Mouse (Mus musculus) embryo, embryonic 10 days (tissue): ENCODE results near the gene Cfdp1.
"Not testable (repeated sequence)": the region's sequence is repeated elsewhere in the genome, so short reads cannot be mapped to it uniquely, and the experiment has no call there.

Experiments used
- DNase-seq: peaks from one replicate; pipeline ENCODE4 v3.0.0-alpha.2; 2015; ENCODE audit warnings: low spot score

Gene Cfdp1

DNA sequence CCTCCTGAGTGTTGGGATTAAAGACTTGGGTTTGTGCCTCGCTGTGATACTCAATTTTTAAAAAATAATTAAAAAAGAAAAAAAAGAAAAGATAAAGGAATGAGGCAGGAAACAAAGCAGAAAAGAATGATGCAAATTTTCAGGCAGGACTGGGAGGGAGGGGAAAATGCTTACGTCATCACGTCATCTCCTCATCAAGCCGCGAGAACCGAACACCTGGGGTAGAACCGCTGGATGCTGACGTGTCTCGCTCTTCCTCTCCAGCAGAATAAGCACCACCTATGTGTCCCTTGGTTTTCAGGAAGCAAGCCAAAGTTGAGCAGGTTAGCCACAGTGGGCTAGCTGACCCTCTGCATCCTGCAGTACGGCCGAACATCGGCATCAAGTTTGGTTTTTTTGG, 1.9 kb upstream of the Cfdp1 start:
- DNase-seq, result no peak

DNA sequence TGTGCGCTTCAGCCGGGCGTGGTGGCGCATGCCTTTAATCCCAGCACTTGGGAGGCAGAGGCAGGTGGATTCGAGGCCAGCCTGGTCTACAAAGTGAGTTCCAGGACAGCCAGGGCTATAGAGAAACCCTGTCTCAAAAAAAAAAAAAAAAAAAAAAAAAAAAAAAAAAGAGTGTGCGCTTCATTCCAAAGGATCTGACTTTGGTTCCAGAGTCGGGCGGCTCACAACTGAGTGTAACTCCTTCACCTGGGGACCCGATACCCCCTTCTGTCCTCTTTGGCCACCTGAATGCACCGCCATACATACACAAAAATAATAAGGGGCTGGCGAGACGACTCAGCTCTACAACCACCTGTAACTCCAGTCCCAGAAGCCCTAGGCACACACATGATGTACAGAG, 872 bp downstream of the Cfdp1 start:
- DNase-seq, result not testable (repeated sequence)

DNA sequence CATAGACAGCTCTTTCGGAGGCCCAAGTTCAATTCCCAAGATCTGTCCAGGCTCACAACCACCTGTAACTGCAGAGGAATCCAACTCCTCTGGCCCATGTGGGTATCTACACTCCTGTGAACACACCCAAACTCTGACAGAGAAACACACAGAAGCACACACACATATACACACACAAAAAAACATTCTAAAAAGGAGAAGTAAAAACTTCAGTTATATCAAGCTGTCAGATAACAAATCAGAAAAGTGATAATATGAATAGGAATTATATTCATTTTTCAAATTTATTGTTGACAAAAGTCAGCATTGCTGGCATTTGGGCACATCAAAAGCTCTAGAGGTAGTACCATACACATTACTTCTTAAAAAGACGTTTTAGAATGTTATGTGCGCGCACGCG, 7.3 kb downstream of the Cfdp1 start:
- DNase-seq, result no peak

DNA sequence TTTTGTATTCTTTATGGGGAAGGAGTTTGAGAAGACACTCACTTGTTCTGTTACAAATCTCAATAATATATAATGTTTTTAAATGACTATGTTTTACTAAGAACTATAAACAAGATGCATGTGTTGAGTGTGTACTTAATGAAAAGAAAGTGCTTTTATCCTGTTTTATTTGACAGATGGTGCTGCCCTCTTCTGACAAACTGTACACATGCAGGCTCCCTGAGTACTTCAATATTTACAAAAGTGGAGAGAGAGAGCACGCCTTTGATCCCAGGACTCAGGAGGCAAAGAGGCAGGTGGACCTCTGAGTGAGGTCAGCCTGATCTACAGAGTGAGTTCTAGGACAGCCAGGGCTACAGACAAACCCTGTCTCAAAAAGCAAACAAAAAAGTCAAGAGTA, 18.6 kb downstream of the Cfdp1 start:
- peak; percentile 26 for DNase-seq

DNA sequence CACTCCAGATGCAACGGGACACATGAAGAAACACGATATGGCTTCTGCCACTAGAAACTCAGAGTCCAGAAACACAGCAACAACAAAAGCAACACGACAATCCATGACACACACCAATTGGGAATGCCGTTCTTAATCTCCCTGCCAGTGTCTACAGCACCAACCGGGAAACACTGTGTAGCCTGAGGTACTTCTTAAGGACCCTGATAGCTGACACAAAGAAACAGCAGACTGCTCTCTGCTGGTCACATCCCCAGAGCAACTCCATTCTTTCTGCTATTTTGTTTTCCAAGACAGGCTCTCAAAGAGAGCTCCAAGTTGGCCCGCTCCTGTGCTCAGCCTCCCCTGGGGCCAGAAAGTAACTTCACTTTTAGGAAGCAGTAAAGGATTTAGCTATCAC, 20.1 kb downstream of the Cfdp1 start:
- no peak for DNase-seq

DNA sequence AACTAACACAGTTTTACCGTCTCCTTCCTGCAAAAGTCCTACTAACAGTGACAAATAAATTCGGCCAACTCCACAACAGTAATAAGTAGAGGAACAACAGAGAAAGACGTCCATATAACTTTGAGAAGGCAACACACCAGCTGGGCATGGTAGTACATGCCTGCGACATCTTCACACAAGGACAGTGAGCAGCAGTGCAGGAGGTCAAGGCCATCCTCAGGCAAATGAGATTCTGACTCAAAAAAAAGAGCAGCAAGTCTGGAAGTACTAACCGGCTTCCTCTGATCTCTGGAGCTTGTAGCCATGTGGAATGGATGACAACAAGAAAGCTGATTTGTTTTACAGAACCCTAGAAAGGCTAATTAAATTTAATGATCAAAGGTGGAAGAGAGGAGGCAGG, 21.1 kb downstream of the Cfdp1 start:
- DNase-seq, result no peak

DNA sequence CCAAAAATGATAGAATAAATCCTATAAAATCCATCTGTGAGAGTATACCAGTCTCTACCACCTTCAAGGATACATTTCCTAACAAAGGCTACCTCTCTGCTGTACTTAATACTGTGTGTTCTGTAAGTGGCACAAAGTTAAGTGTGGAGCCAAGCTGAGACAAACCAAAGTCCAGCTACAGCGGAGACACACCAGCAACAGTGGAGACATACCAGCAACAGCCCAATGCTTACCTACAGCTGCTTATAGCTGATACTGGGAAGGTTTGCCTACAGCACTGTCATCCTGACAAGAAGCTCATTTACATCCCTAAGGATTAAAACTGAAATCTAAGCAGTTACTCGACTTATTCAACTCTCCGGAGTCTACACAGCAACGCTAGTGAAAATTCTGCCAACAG, 22.1 kb downstream of the Cfdp1 start:
- DNase-seq, result no peak

DNA sequence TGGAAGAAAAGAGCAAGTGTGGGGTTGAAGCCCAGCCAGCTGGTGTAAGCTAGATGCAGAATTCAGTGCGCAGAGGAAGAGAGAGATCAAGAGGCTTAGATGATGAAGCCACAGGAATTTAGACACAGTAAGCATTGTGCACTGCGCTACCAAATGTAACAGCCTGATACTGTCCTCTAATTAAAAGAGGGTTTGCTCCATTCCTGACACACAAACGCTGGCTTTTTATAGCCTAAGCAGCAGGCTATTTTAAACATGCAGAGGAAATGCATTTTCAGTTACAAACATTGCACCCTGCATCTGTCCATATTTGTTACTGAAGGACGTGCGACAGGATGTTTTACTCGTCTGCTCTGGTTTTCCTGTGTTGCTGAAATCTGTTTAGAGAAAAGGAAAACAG, 25.5 kb downstream of the Cfdp1 start:
- DNase-seq, result no peak

DNA sequence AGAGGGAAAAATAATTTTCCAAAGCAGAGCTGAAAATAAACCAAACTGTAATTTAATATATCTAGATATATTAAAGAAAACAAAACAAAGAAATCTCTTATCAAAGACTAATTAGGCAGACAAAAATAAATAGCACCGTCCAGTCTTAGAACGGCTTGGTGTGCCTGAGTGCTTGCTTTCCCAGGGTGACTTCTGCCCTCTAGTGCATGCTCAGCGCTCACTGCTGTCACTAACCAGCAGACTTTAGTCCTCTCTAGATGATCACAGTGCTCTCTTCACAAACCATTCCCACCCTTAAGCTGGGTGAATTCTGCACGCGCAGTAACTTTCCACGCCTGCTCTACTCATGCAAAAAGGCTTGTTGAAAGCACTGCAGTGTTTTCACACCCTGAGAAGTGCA, 28.9 kb downstream of the Cfdp1 start:
- DNase-seq, result no peak

DNA sequence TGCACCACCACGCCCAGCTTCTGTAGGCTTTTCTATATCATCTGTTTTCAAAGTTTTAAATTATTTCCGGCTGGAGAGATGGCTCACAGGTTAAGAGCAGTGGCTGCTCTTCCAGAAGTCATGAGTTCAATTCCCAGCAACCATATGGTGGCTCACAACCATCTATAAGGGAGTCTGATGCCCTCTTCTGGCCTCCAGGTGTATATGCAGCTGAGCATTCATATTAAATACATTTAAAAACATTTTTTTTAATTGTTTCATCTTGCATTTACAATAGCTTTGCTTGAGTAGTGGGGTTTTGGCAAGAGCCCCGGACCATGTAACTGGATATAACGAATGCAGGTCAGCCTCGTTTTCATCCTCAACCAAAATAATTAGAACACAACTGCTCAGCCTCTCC, 29.8 kb downstream of the Cfdp1 start:
- DNase-seq, result no peak

DNA sequence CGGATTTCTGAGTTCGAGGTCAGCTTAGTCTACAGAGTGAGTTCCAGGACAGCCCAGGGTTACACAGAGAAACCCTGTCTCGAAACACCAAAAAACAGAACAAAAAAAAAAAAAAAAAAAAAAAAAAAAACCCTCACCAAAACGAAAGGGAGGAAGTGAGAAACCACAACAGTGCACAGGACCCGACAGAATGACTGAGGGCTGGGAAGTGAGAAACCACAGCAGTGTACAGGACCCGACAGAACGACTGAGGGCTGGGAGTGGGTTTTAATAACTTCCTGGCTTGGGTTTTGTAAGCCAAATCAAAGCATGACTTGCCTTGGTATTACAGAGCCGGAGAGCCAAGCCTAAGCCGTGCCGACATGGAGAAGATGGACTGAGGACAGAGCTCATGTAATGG, 32.9 kb downstream of the Cfdp1 start:
- no peak for DNase-seq

DNA sequence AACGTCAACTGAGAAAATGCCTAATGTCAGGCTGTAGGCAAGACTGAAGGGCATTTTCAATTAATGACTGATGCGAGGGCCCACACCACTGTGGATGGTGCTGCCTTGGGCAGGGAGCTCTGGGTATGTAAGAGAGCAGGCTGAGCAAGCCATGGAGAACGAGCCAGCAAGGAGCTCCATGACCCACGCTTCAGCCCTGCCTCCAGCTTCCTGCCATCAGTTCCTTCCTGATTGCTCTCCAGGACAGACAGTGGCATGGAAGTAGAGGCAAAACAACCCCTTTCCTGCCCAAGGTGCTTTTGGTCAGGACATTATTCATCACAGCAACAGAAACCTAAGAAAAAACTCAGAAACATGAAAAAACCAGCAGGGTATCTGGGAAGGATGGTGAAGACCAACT, 33.4 kb downstream of the Cfdp1 start:
- no peak for DNase-seq

DNA sequence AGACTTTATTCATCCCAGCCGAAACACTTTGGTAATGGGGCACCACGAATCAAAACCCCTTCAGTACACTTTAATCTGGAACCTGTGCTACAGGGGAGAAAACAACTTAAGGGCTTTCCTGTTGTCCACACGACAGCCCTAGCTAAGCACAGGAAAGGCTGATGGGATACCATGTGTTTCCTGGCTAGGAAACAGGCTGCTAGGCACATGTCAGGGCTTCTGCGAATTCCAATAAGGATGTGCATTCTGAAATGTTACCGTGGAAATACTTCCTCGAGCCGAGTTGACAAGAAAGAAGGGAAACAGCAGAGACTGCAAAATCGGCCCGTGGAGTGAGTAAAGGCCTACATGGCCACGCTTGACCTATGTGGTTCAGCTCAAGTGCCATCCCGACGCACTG, 34.1 kb downstream of the Cfdp1 start:
- no peak for DNase-seq

DNA sequence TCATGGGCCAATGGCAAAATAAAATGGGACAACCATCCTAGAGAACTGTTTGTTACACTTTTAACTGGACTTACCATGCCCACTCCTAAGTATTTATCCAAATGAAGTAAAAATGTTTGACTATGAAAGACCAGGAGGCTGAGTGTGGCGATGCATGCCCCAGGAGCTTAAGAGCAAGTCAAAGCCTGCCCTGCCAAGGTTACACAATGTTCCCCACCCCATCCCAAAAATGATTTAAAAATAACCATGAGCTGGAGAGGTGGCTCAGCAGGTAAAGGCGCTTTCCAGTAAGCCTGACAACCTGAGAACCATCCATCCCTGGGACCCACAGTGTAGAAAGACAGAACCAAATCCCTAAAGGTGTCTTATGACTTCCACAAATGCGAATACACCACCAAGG, 35.5 kb downstream of the Cfdp1 start:
- no peak for DNase-seq

DNA sequence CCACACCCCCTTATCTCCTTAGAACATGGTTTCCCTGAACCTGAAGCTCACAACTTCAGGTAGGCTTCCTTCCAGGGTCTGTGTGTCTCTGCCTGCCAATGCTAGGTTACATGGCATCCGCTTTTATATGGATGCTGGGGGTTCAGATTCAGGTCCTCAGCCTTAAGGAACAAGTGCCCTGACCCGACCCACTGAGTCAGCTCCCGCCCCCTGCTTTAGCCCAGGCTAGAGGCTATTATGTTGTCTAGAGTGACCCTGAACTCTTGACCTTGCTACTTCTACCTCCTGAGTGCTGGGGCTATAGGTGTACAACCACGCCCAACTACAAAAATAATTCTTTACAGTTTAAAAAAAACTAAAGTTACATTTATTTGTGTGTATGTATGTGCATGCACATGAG, 39.0 kb downstream of the Cfdp1 start:
- DNase-seq, result no peak

DNA sequence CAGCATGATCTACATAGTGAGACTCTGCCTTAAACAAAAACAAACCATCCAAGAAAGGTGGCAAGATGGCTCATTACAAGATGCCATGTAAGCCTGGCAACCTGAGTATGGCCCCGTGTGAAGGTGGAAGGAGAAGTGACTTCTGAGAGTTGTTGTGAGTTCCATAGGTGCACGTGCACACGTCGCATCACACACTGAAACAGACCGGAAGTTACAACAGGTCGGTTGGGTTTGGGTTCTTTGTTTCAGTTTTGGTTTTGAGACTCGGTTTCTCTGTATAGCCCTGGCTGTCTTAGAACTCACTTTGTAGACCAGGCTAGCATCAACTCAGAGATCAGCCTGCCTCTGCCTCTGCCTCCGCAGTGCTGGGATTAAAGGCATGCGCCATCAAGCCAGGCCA, 40.3 kb downstream of the Cfdp1 start:
- no peak for DNase-seq

DNA sequence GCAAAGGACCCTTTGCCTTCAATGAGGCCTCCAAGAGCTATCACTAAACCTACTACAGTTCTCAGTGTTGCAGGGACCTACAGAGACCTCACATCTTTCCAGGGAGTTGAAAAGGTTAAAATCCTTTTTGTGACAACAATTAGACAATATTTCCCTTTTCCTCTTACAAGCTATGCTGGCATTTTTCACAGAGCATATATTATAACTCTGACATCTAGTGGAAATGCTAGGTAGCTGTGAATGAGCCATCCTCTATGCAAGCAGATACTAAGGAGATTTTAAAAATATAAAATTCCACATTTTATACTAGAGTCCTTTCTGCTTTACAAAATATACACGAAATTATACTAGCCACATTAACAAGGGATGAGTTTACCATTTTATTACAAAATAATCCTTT, 41.3 kb downstream of the Cfdp1 start:
- no peak for DNase-seq

DNA sequence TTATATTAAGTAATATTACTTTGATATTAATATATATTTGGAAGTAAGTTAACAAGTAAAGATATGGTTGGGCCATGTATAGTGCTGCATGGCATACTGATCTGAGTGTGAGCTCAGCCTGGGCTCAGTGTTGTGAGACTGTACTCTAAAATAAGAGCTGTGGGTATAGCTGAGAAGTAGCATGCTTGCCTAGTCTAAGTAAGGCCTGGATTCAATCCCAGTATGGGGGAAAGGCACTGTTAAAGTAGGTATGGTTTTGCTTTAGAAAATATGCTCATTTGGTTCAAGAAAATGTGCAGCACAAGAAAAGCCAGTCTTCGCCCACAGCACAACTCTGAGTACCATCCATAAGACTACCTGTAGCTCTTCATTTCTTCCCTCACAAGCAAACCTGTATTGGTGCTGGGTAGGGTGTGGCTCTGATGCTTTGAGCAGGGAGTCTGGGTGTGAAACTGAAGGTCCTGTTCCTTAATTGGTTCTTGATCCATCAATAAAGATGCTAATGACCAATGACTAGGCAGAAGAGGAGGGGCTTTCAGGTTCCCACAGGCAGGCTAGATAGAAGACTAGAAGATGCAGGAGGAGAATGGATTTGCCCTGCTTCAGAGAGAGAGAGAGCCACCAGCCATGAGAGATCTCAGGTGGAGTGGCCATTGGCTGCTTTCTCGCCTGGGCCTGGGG, 43.3 kb downstream of the Cfdp1 start:
- no peak for DNase-seq

DNA sequence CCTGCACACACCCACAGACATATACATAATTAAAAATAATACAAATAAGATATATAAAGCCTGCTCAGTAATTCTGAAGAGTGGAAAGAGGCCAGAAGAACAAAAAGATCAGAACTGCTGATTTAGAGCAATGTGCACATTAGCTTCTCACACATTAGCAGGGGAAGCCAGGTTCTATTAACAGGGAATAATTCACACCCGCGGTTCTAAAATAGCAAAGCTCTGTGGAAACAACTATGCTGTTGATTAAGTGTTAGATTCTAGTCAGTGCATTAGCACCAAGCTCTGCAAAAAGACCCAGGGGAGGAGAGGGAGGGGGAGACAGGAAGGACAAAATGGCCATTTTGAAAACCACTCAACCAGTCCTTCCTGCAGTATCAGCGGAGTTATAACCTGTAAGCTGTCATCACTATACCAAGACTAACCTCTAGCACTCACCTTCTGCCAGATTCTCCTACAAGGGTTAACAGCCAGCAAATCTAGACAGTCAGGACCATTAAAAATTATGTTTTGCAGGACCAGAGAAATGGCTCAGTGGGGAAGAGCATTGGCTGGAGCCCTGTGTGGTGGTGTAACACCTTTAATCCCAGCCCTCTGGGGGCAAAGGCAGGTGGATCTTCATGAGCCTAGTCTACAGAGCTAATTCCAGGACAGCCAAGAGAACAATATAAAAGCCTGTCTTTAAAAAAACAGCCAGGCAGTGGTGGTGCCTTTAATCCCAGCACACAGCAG, 45.0 kb downstream of the Cfdp1 start:
- no peak for DNase-seq

DNA sequence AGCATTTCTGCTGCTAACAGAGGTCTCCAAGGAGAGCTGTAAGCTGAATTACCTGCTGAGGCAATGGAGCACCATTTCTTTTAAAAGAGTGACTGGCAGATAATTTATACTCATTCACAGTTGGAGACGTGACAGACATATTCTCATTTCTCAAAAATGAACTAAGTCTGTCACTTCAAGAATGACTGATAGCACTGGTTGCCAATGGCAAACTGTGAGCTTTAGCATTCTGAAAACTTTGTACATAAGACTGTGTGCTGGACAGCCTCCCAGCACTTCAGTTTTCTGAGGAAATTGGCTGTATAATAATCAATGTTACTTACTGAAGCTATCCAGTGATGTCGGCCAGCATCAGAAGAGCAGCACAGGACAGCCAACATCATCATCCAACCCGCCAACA, 46.1 kb downstream of the Cfdp1 start:
- no peak for DNase-seq

DNA sequence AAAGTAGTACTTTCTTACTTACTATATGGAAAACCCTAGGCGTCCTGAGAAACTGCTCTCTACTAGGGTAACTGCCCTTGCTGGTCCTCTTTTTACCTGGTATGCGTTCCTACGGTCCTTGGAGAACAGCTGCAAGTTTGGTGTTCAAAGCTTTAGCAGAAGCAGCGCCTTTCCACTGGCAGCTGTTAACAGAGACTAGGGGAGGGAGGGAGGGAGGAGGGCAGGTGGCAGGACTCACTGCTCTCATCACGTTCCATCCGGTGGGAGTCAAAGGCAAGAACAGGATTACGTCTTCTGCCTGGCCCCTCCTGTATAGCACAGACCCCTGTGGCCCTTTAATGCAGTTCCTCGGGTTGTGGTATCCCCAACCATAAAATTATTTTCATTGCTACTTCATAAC, 50.7 kb downstream of the Cfdp1 start:
- no peak for DNase-seq

DNA sequence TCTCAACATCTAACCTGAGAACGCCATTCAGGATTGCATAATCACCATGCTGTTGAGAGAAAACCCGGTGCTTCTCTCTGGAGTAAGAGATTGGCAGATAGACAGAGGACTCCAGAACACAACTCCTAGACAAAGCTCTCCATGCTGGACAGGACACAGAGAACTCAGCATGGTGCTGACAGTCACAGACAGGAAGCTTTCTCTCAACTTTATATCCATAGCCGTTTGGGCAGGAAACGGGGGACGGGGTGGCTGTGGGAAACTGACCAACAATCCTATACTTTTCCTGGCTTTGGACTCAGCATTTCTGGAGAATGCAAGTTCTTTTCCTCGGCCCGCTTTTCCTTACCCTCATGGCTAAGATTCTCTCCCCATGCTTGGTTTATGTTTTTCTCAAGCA, 51.8 kb downstream of the Cfdp1 start:
- no peak for DNase-seq

DNA sequence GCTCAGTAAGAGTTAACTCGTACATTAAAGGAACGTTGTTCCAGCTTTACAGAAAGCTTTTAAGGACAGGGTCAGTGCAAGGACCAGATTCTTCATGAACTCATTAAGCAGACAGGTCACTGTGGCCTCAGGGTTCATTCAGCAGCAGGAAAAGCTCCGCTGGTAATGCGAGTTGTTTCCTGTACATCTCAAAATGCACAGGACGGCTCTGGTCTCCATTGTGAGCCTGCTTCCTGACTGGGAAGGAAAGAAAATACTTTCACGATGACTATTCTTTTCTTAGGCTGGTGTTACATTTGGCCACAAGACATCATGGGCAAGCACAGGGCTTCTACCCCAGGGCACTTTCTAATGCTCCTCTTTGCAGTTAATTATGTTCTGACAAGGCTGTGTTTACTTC, 52.6 kb downstream of the Cfdp1 start:
- peak; percentile 60 for DNase-seq

DNA sequence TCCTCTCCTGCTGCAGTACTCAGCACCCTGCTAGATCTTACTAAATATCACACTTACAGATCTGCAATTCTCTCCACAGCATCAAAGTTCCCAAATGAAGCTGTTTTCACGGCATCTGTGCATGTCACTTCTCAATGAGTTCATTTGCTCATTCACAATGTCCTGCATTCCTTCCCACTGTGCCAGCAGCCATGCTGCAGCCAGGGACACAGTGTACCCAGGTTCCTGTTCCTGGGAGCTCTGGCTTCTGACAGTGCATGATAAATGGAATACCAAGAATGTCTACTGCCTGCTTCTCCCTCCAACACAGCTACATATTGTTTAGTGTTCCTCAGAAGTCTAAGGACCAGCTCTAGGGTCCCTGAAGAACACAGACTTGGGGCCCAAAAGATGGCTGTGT, 57.6 kb downstream of the Cfdp1 start:
- no peak for DNase-seq
